Mouse (Mus musculus) frontal cortex, postnatal 14 days (tissue): ENCODE measurements around the gene Chac2.
"Not testable (repeated sequence)": the region's sequence is repeated elsewhere in the genome, so short reads cannot be mapped to it uniquely, and the experiment has no call there.

Source experiments
- DNase-seq, 2 experiments: peaks; one replicate each; pipeline ENCODE4 v3.0.0; 2022; ENCODE audit warnings: low spot score in 2 of 2

Gene Chac2

DNA sequence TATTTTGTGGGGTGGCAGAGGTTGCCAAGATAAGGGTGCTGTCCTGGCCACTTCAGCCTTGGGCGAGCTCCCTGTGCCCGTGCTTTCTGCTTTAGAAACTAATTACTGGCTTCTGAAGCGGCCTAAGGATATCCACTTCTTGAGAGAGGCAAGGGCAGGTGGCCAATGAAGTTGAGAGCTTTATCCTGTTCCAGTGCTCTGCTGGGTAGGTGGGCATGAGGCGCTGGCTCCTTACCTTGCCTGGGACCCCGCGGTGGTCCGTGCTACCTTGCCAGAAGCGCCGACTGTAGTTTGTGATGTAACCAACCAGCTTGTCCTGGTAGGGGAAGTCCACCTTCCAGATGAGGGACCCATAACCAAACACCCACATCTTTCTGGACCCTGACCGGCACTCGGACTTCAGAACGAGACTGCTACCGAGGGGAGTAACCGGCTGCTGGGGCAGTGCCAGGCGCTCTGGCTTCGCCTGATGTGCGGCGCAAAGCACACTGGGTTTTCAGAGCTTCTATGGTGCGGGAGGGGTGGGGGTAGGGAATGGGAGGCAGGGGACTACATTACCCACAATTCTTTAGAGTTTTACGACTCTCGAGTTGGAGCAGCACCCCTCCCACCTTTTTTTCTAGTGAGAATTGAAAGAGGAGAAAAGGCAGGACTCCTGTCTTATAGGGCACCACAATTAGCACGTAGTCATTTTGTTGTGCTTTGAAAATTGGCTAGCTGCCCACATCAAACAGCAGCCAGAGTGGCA is at the start of gene Chac2:
TSS of gene Chac2 (minus strand) at position 474 of the 748 bp plus-strand sequence.
- DNase-seq, result peak; percentile 75 to 77

DNA sequence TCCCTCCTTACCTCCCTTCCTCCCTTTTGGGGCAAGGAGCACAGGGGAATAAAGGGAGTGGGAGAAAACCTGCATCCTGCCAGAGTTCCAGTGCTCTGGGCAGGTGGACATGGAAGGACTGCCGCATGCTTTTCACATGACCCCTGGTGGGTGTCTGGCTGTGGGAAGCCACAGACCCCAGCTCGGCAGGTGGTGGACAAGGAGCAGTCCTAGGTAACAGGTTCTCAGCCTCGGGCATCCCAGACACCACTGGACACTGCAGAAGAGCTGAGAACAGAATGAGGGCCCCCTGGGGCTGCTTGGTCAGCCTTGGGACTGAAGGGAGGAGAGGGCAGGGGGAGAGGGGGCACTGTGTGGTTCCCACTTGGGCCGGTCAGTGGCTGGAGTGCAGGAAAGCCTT is 48.8 kb upstream of the Chac2 start:
- DNase-seq, result no peak

DNA sequence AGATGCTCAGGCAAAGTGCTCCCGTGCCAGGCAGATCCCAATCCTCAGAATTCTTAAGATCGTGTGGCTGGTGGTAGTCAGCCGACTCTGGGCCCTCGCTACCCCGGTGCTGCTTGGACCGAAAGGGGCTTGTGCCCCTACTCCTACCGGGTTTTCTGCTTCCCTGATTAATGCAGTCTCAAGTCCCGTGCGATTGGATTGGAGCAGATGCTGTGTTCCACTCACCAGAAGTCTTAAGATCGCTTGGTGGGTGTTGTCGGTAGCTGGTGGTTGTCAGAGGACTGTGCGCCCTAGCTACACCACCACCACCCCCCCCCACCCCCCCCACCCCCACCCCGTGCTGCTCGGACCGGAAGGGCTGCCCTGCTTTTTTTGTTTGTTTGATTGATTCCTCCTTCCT is 31.3 kb upstream of the Chac2 start:
- not testable (repeated sequence) for DNase-seq

DNA sequence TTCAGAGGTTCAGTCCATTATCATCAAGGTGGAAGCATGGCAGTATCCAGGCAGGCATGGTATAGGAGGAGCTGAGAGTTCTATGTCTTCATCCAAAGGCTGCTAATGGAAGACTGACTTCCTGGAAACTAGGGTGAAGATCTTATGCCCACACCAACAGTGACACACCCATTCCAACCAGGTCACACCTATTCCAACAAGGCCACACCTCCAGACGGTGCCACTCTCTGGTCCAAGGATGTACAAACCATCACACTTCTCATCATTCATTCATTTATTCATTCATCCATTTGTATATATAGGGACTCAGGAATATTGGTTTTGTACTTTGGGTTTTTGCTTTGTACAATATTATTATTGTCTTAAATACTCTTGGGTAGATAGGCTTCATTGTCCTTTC is 23.5 kb upstream of the Chac2 start:
- DNase-seq, result not testable (repeated sequence)

DNA sequence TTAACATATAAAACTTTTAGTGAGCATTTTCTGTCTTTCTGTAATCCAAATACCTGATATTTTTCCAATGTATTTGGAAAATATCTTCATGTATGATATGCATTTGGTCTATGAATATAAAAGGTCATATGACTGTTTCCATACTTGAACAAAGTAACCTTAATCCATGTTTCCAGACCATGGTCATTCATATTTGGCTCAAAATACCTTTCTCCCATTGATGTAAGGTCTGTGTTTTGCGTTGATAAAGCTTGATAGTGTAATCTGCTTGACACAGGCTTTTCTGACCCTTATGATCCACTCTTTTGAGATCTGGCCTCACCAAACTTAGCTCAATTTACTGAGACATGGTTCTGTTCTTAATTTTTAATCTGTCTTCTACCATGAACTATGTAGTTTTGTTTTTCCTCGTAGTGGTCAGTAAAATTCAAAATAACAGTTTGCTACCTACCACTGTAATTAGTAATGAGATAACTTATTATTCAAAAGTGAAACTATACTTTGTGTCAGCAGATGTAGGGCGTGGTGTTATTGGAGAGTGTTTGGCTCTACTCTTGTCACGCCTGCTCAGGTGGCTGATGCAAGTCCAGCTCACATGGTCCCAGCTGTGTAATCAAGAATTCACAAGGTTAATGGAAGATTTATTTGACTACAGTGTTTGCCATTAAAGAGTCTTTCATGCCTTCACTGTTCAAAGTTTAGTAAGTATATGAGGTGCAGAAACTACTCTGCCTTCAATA is 15.2 kb upstream of the Chac2 start:
- no peak for DNase-seq

DNA sequence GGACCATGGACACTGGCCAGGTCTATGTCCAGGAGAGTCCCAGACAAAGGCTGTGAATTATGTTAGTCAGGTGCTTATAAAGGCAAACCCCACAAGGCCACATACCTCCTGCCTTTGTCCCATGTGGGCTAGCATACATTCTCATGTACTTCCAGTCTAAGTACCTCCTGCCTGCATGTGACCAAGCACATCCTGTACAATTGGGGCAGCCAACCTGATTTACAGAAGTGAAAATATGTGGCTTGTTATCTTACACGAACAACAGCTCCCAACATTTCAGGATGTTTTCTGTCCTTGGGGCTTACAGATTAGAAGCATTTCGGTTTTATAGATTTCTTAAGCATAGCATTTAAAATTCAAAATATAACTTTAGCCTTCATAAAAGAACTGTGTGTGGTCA is 13.9 kb upstream of the Chac2 start:
- DNase-seq, result no peak

DNA sequence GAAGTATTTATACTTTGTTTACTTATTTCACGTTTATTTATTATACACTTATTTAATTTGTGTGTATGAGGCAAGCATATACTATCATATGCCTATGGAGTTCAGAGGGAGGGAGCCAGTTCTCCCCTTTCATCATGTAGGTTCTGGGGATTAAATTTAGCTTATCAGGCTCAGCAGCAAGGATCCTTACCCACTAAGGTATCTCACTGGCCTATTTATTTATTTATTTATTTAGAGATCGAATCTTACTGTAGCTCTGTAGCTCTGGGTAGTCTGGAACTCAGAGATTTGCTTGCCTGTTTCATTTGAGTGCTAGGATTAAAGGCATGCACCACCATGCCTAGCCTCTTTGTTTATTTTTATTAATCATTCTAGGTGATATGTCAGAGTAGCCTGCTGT is 12.6 kb upstream of the Chac2 start:
- DNase-seq, result no peak

DNA sequence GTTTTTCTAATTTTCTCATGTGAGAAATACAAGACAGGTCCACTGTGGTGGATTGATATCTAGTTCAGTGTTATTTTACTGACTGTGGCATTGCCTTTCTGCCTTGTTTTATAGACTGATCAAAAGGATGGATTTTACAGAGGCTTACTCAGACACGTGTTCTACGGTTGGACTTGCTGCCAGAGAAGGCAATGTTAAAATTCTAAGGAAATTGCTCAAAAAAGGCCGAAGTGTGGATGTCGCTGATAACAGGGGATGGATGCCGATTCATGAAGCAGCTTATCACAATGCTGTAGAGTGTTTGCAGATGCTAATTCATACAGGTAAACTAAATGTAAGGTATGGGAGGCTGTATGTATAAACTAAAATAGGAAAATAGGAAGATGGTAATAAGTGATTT is 12.0 kb upstream of the Chac2 start:
- no peak for DNase-seq

DNA sequence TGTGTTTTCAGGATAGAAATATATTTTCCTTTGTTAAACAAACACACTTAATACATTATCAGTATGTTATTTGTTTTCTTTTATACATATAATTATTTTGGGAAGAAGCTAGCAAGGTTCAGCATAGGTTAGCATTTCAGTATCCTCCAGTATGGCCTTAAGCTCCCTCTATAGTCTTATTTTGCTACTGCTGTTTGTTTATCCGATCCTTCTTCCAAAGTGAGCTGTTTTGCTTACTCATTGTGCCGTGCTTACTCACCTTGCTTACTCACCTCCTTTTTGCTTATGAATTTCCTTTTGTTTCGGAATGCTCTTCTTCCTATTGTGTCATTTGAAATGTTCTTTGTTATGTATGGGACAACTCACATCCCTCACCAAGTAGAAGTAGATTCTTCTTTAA is 10.5 kb upstream of the Chac2 start:
- DNase-seq, result no peak

DNA sequence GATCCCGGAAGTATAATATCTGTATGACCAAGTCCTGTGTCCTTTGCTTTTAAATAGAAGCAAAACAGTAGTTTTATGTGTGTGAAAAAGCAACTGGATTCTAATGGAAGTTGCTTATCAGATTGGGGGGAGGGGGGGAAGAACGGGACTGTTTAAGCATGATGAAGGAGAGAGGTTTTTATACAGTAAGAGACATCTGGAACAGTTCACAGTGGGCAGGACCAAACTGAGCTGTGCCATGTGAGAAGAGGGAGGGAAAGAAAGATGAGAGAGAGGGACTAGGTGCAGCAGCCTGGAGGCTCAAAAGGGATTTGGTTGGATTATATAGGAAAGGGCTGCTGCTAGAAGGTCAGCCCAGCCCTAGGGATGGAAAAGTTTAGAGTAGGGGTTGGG is 471 bp upstream of the Chac2 start:
- DNase-seq, result no peak

DNA sequence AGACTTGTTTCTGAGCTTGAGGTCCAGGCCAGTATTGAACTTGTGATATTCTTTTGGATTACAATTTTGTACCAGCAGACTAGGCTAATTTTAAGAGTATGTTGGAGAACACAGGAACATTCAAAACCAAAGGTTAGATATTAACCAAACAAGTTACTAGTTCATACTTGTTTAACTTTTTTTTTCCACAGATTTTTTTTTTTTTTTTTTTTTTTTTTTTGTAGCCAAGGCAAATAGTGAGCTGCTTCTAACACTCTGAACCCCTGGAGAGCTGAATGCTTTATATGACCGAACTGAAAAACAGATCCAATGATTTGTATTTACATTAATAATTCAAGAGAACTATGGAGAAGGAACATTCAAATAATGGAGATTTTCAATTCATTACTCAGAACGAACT is 913 bp downstream of the Chac2 start:
- DNase-seq, result no peak

DNA sequence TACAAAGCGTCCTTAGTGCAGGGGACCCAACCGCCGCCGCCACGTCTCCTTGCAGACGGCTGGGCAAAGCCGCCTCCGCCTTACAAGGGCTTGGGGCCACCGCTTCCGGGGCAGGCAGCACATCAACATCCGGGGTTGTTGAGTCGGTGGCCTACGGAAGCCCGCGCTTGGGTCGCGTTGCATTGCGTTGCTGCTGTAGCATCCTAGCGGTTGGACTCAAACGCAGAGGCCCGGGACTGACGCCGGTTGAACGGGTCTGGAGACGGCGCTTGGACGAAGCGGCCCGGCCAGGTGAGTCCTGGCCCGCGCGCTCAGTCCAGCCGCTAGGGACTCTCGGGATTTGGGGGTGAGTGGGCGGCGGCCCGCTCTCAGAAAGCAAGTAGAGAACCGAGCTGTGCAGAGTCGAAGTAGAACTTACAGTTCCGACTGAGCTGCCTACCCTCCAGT is 31.8 kb downstream of the Chac2 start, which contains the start of gene Erlec1:
TSS of gene Erlec1 (minus strand) at position 57 of the 447 bp plus-strand sequence.
- peak; percentile 85 to 86 for DNase-seq

DNA sequence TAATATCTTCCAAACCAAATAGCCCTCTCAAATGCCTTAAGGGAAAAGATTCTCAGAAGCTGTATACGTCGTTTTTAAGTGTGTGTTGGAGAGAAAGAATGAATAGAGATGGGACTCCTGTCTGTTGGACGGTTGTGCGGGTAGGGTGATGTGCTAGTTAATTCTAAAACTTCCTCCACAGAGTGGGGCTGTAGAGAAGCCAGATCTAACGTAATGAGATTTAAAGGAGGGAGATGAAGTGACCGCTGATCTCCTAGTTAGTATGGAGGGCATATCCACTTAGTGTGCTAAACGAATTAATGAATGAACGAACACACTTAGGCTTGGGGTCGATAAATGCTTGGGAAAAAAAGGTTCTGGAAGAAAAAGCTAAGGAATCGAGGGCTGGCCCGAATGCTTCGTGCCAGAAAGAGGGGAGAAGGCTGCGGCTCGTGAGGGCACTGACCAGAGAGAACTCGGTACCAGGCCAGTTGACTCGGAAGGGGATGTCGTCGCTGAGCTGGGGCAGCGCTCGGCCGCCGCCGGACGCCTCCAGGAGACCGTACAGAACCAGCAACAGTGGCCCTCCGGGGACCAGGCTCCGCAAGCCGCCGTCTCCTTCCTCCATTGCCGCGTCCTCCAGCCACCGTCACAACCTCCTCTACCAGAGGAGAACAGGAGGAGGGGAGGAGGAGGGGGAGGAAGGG is 32.5 kb downstream of the Chac2 start:
- DNase-seq, result peak; percentile 26 to 31

DNA sequence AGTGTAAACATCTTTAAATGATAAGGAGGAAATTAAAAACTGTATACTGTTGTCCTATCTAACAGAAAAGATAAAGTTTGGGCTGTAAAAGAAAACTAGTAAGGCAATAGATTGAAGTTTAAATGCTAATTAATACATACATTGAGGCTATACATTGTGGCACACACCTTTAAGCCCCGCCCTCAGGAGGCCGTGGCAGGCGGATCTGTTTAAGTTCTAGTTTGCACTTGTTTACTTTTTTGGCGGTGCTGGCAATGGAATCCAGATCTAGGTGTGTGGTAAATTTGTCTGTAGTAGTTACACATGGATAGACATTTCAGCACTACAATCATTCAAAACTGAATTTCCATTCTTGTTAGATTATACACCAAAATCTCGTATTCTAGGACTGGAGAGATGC is 33.3 kb downstream of the Chac2 start:
- DNase-seq, result no peak

DNA sequence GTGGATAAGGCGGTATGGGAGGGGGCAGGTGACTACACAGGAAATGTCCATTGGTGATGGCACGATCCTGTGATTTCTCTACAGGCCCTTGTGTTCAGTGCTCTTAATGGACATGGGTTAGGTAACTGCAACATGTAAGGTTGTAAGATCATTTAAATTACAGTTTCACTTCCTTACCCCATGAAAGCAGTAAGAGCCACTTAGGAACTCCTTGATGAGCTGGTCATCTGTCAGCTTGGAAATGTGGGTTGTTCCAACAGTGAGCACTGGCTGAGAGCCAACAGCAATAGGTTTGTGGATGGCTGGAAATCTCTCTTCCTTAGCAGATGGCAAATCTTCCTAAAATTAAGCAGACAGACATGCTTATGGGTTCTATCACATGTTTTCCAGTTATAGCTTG is 42.6 kb downstream of the Chac2 start:
- DNase-seq, result no peak

DNA sequence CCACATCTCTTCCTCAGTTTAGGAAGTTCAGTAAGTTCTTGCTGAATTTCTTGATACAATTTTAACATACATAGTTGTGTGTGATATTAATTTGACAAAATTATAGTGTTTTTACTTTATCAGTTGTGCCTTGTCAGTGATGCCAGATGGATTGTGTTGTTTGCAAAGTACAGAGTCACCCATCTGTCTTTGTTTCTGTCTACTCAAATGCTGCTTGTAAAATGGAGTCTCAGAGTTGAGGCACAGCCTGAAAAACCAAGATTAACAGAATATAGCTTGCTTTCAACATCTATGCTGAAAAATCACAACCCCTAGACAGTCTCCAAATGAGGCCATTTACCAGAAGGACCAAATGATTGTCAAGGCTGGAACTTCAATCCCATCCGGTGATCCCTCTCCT is 57.7 kb downstream of the Chac2 start:
- no peak for DNase-seq

DNA sequence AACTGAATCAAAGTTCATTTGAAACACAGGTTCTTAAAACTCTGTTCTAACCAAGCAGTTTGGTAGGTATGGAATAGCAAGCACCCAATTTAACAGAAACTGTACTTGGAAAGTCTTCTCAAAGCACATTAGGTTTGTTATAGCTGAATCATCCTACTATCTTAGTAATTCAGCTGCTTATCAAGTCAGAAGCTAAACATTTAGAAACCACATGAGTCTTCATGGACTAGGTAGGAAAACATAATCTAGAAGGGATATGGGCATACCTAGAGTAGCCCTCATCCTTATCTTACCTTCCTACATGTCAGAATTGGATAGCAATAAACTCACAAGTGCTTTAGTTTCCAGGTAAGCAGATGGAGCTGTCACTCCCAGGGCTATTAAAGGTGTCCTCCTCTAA is 58.1 kb downstream of the Chac2 start:
- no peak for DNase-seq
